Mouse (Mus musculus) megakaryocyte, embryonic 14.5 days (primary cell): Measurements from ENCODE around the gene P3h4.

ENCODE experiments used
- FLI1 ChIP-seq: IDR thresholded peaks from 2 replicates; pipeline ENCODE4 v1.6.1; 2012; ENCODE audit warnings: low read length, inconsistent platforms, mixed read lengths
- GATA1 ChIP-seq: IDR thresholded peaks from 3 replicates; pipeline ENCODE4 v1.6.1; 2012; ENCODE audit warnings: mixed read lengths, low read length, inconsistent platforms, borderline replicate concordance

DNA sequence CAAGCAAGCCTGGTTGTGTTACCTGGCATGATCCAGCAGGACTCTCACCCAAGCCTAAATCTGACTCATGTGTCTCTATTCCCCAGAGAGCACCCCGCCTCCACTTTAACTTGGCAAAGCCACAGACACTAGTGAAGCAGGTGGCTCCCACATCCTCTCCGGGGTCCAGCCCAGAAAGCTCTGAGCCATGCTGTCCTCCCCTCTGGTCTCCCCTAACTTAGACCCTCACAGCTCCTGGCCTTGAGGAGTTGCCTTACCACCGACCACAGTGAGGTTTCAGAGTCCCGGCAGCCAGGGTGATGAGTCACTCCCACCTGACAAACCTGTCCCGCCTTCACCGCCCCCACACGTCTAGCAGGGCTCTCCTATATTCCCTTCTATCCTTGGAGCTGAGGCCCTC is 20.9 kb downstream of the P3h4 start:
- TF ChIP-seq GATA1 (no peak), FLI1 (no peak)
